Mouse (Mus musculus) adrenal gland, postnatal 4 days (tissue): ENCODE data around the gene Plekhd1. TPM values are rescaled to one million over a fixed set of nuclear protein-coding genes. Genes with fewer than 3 reads are reported as not detected.

Source experiments
- DNase-seq, 2 experiments: peaks; one replicate each; pipeline ENCODE4 v3.0.0; 2021 to 2022; ENCODE audit warnings: low spot score in 2 of 2, mixed read lengths in 2 of 2
- long read RNA-seq, 2 experiments: library from polyadenylated mRNA; stranded (forward); transcript quantifications; one replicate each; pipeline ENCODE4 v2.0.0; 2021
- total RNA-seq, 2 experiments: library from RNA; stranded (reverse); gene quantifications; 2 replicates each; pipeline ENCODE4 v1.2.3; 2021

Plekhd1 gene
- 1 to 10 TPM in 1 of 2 experiments, under 1 TPM in 1; 0.25 to 2.1 TPM for total RNA-seq
- long read RNA-seq, experiment 1, result 0 reads
- long read RNA-seq, experiment 2, partial matches to known transcripts, result 0 of 1 reads
- long read RNA-seq, experiment 2, other reads (novel, unspliced or antisense), result 0 of 1 reads

GRCm38 (mm10) chr12:80692269-80692972 is at the start of gene Plekhd1:
Plekhd1 (plus strand) TSS chr12:80692591.
- DNase-seq, result no peak

GRCm38 (mm10) chr12:80642725-80643692 is 49.4 kb upstream of the Plekhd1 start:
- DNase-seq, result peak; percentile 24 to 45

GRCm38 (mm10) chr12:80643693-80644505 is 48.5 kb upstream of the Plekhd1 start, which contains the start of the genes Slc39a9 and Erh:
Slc39a9 (plus strand) TSS chr12:80643883.
Erh (minus strand) TSS chr12:80644341.
- peak; percentile 73 to 81 for DNase-seq

GRCm38 (mm10) chr12:80644506-80644868 is 47.9 kb upstream of the Plekhd1 start:
- no peak for DNase-seq

GRCm38 (mm10) chr12:80646377-80646776 is 46.0 kb upstream of the Plekhd1 start:
- no peak for DNase-seq

GRCm38 (mm10) chr12:80653951-80654658 is 38.3 kb upstream of the Plekhd1 start:
- no peak for DNase-seq

- no peak for DNase-seq
Observed at GRCm38 (mm10) chr12:80654659-80655025, 37.7 kb upstream of the Plekhd1 start.

GRCm38 (mm10) chr12:80658661-80659060 is 33.7 kb upstream of the Plekhd1 start:
- DNase-seq, result no peak

- no peak for DNase-seq
Observed at GRCm38 (mm10) chr12:80662322-80662721, 30.1 kb upstream of the Plekhd1 start.

- no peak for DNase-seq
Observed at GRCm38 (mm10) chr12:80663935-80664334, 28.5 kb upstream of the Plekhd1 start.

GRCm38 (mm10) chr12:80668391-80668790 is 24.0 kb upstream of the Plekhd1 start:
- DNase-seq, result no peak

- DNase-seq, result no peak
Observed at GRCm38 (mm10) chr12:80673170-80673569, 19.2 kb upstream of the Plekhd1 start.

- no peak for DNase-seq
Observed at GRCm38 (mm10) chr12:80681340-80681739, 11.1 kb upstream of the Plekhd1 start.

- no peak for DNase-seq
Observed at GRCm38 (mm10) chr12:80683554-80683953, 8.8 kb upstream of the Plekhd1 start.

GRCm38 (mm10) chr12:80684316-80684715 is 8.1 kb upstream of the Plekhd1 start:
- DNase-seq, result no peak

GRCm38 (mm10) chr12:80687788-80688211 is 4.6 kb upstream of the Plekhd1 start:
- DNase-seq, result peak in 1 of 2 experiments; percentile 41

GRCm38 (mm10) chr12:80689696-80690095 is 2.7 kb upstream of the Plekhd1 start:
- DNase-seq, result no peak

GRCm38 (mm10) chr12:80691671-80692091 is 710 bp upstream of the Plekhd1 start:
- DNase-seq, result no peak

- DNase-seq, result no peak
Observed at GRCm38 (mm10) chr12:80693700-80694099, 1.3 kb downstream of the Plekhd1 start.

- no peak for DNase-seq
Observed at GRCm38 (mm10) chr12:80695004-80695403, 2.6 kb downstream of the Plekhd1 start.
